Mouse (Mus musculus) gastrocnemius, postnatal 14 days (tissue): Measurements from ENCODE around the gene Tmem144. TPM values are rescaled to one million over a fixed set of nuclear protein-coding genes. Genes with fewer than 3 reads are reported as not detected.
"Not testable (repeated sequence)": the region's sequence is repeated elsewhere in the genome, so short reads cannot be mapped to it uniquely, and the experiment has no call there.

Experiments used
- DNase-seq: peaks from one replicate; pipeline ENCODE4 v3.0.0; 2021; ENCODE audit warnings: mixed read lengths
- intact Hi-C: fragments of 180-260 bp; cut with DNase I; formaldehyde crosslinking; loops from one replicate; pipeline ENCODE4 v1.15.1; 2025; ENCODE audit warnings: low total_unique reads
- total RNA-seq, 2 experiments: library from RNA; stranded (reverse); gene quantifications; 2 replicates each; pipeline ENCODE4 v1.2.3; 2021

Gene Tmem144
- total RNA-seq, 2 experiments from 2014 or later = 1.0 to 1.9 TPM

DNA sequence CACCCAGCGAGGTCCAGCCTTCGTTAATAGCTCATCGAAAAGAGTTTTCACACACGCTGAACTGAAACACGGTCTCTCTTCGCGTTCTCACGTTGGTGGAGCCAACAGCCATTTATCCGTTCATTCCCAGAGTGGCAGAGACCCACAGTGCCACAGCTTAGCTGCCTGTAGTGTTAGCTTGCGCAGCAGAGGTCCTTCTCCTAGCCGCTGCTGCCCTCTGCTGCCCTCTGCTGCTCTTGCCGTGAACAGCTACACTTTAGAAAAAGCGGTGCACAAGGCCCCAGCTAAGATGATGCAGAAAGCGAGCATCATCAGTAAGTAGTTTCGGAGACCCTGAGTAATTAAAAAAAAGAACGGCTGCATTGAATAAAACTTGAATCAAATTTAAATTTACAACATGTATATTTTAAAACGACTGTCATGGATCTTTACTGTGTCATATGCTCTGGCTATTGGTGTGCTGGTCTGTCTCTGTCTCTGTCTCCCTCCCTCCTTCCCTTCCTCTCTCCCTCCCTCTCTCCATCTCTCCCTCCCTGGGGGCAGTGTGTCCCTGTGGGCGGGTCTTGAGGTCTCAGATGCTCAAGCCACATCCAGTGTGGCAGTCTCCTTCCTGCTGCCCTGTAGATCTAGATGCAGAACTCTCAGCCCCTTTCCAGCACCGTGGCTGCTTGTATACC lies 38.6 kb downstream of the Tmem144 start:
- intact Hi-C loops = no loop called here
- DNase-seq = peak; percentile 61

DNA sequence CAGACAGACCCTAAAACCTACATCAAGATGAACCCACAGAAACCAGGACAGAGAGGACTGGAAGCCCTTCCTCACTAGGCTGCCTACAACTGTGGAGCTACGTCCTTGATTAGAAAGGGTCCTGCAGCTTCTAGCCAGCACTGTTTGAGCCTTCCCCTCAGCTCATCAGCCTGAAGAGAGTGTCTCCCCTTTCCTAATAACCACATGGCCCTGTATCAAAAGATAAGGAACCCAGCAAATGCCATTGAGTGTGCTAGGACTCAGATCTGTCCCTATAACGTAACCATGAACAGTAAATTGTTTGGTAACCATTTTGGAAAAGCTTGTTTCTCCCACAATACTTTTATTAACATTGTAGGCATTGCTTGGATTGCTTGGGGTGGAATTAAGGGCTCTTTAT lies 40.5 kb downstream of the Tmem144 start:
- intact Hi-C loops = no loop called here
- no peak for DNase-seq

DNA sequence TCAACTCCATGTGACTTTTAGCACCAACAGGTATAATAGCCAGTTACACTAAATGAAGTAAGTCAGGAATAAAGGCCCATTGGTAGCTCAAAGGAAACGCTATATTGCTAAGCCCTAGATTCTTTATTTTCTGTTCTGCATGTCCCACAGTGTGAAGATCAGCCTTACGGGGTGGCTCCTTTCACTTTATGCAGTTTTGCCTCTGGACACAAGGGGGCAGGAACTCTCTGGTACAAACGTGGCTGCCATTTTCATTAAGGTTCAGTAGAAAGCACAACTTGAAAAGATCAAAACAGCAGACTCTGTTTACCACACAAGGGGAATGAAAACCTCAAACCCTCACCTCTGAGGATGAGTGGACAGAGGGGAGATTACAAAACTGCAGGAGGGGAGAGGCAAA lies 40.9 kb downstream of the Tmem144 start:
- intact Hi-C loops = no loop called here
- no peak for DNase-seq

DNA sequence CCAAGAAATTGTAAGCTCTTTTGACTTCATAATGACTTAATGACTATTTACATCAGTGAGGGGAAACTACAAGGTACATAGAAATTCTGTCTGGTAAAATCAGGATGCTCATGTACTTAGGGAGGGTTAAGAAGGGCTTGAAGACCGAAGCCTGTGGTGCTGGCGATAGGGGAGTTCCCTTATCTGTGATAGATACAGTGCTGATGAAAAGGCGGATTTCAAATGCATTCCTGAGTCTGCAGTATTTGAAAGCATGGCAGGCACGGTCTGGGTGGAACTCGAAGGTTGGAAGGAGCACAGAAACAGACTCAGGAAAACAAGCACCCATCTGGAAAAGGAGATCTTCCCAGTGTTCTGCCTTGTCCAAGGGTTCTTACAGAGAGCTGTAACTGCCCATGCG lies 42.0 kb downstream of the Tmem144 start:
- intact Hi-C loops = no loop called here

DNA sequence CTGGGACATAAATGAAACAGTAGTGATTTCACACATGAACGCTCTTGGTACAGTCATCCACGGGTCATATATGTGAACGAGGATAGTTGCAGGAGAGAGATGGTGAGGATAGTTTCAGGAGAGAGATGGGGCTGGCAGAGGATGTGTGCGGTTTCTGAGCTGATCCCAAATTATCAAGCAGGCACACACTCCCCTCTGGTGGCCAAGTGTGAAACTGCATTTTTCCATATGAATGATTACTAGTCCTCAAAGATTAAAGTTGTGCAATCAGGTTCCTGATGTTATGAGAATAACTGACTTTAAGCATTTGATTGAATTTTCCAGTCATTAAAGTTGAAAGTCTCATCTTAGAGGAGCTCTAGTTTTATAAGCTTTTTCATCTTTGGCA lies 43.4 kb downstream of the Tmem144 start:
- peak; percentile 40 for DNase-seq
- intact Hi-C loops = loop anchor here (2.0 kb wide), 1 partner anchor 134 kb away; no protein-coding TSS in a partner anchor

More for the DNA sequence above, 42.0 kb downstream of the Tmem144 start:
- DNase-seq = no peak

DNA sequence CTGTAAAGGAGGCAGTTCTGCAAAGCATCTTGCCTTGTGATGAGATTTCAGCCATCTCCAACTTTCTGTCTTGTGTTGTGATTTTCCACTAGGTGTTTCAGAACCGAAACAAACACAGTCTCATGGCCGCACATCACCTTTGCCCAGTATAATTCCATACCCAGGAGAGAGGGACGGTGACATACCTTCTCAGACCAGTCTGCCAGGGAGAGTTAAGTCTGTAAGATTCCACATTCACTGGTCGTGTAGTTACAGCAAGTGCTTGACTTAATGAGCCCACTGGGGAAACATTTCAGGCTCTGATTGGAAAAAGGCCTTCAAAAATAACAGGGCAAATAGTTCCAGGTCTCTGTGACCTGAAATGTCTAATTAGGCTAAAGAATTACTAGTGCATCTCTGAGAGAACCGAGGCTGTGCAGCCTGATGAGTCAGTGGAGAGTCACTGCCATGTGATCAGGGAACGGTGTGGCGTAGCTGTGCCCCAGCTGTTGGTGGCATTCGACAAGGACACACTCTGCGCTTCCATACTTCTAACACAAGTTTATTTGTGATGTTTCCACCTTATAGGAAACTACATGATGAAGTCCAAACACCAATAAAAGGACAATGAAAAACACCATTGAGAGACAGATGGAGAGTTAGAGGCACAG lies 43.9 kb downstream of the Tmem144 start:
- intact Hi-C loops = loop anchor here (2.0 kb wide), 1 partner anchor 134 kb away; no protein-coding TSS in a partner anchor
- DNase-seq = no peak

DNA sequence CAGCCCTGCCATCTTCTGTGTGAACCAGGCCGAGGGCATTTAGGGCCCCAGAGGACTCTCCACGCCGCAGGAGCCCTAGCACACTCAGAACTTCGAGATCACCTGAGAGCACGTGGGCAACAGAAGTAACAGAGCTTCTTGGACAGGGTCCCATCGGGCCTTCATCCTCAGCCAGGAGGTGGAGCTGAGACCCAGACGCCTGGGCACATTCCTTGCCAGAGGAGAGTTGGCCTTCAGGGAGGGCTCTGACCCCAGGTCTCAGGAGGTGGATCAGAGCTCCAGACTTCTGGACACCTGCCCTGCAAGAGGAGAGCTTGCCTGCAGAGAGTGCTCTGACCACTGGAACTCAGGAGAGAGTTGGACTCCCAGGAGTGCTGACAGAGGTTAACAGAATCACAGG lies 51.8 kb downstream of the Tmem144 start:
- DNase-seq, intact Hi-C loops: not testable (repeated sequence)

DNA sequence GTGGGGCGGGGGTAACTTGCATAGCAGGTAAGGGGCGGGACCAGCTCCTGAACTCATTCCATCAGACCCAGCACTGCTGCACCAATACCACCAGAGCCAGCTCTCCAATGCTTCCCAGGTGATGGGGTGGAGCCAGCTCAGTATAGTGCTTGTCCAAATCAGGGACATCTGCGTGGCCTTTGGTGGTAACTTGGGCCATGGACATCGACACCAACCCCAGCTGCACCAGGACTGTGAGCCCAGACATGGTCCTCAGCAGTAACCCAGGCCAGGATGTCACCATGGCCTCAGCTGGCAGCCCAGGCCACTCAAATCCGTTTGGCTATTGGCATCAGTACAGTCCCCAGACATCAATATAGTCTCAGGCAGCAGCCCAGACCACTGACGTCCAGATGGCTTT lies 60.3 kb downstream of the Tmem144 start:
- intact Hi-C loops = no loop called here
- DNase-seq = no peak

DNA sequence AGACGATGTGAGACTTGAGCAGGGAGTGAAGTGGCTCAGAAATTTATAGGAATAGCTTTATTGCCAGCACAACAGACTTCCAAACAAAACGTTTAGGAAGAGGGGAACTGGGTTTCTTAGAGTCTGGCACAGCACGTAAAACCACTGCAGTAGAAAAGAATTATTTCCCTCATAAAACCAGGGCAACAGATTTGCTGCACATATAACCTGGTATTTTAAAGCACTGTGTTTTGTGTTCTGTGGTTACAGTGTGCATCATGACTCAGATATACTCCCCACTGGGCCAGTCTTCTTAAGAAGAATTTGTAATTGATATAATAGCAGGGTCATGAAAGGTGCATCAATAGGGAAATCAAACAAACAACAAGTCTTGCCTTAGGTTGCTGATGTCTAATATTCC lies 62.2 kb downstream of the Tmem144 start:
- intact Hi-C loops = no loop called here
- no peak for DNase-seq

DNA sequence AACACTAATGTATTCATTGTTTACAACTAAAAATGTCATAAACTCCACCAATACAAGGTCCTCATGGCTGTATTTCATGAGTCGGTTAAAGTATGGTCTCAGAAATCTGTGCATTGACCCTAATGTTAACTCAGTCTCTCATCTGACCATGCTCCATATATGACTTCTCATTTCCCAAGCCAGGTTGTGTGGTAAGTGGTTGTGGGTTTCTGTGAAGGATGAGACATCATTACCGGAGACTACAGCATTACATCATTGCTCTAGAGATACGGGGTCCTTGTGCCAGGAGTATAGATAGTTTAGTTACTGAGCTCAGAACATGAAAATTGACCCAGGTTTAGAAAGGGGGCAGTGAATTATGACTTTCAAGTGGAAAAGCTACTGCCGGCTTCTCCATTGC lies 63.0 kb downstream of the Tmem144 start:
- intact Hi-C loops = no loop called here
- no peak for DNase-seq

DNA sequence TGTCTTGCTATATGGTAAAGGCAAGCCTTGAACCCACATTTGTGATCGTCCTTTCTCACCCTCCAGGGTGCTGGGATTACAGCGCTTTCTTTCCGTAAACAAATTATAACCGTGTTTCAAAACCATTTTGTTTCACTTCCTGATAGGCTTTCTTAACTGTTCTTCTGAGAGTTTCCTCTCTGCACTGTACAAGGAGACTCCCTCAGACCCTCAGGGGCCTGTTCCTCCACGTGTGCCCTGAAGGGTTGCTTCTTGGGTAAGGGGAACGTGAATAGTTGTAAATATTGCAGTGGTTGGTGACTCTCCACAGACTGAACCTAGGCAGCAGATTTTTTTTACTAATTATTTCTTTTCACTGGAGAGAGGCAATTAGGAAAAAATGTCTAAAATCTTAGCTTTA lies 63.6 kb downstream of the Tmem144 start:
- no peak for DNase-seq
- intact Hi-C loops = no loop called here

DNA sequence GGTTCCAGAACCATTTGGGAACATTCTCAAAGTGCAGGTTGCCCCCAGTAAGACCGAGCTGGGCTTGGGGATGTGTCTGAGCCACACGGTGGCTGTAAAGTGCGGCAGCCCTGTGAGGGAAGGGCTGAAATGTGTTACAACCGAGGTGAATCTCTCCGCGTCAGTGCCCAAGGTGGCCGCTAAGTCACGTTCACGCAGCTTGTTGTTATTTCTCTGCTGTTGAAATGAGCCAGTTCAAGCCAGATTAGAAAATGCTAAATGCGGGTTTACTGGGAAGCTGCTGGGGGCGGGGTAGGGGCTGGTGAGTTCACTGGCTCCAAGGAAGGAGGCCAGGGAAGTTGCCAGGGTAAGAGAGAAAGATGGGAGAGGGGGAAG lies 68.2 kb downstream of the Tmem144 start:
- intact Hi-C loops = no loop called here
- no peak for DNase-seq

DNA sequence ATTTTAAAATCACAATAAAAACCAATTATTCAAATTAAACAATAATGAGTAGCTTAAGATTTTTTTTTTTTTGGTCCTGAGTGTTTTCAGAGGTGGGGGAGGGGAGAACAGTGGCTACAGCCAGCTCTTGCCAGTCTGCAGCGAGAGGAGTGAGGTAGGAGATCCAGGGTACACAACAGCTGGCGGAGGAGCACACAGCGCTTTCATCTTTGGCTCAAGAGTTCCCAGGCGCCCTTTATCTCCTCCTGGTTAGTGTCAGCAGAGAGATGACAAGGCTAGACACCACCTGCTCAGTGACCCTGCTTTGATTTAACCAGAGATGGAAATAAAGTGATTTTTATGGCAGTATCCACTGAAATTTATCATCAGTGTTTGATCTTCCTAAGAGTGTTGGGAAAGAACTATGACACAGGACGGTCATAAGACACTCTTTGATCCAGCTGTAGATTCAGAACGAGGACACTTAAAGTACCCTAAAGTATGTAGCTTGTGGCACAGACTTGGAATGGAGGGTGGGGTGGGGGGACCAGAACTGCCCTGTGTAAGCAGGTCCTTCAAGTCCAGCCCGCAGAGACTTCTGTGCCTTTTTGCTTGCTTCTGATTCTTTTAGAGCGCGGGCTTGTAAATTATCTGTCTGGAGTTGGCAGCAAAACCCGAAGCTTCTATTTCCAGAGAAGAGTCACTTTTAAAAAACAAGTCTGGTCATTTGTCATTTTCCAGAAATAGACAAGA lies 68.8 kb downstream of the Tmem144 start:
- intact Hi-C loops = no loop called here
- no peak for DNase-seq

DNA sequence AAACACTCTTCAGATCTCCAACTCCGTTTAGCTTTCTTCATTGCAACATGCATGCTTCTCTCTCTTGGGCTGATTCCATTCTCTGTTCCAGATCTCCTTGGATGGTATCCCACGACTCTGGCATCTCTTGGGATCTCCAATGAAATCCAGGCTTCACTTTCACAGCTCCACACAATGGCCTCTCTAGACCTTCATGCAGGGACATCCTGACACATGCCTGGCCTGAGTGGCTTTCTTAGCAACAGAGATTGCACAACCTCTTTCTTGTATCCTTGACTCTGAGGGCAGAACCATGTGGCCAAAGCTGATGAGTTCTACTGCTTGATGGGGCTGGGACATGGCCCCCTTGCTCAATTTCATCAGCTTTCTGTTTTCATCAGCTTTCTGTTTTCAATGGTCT lies 79.9 kb downstream of the Tmem144 start:
- intact Hi-C loops = no loop called here
- DNase-seq = no peak

Other genes with a start within 250 kb of the Tmem144 start
- 1 to 10 TPM; 2.3 to 2.7 TPM for gene 4930579G24Rik, start 223.7 kb downstream of the Tmem144 start, total RNA-seq
- gene Etfdh, start 223.3 kb downstream of the Tmem144 start, total RNA-seq = 100 to 1,000 TPM in 1 of 2 experiments, 10 to 100 TPM in 1; 97.3 to 138 TPM
- not detected for gene Rxfp1, start 114.9 kb downstream of the Tmem144 start, total RNA-seq
- 10 to 100 TPM; 25.9 to 34.0 TPM for gene Fam198b, start 31.8 kb upstream of the Tmem144 start, total RNA-seq